Mouse (Mus musculus) intestine, embryonic 14.5 days (tissue): Measurements from ENCODE around the gene Tmc2. TPM values are rescaled to one million over a fixed set of nuclear protein-coding genes. Genes with fewer than 3 reads are reported as not detected.

Experiments used
- ATAC-seq: fragments of 200-750 bp; cut with Nextera tagmentation; replicated peaks from 2 replicates; pipeline ENCODE4 v1.8.0; 2017; ENCODE audit warnings: low read depth, moderate number of reproducible peaks, moderate TSS enrichment, moderate library complexity; ENCODE audit not compliant: low FRiP score, low TSS enrichment
- DNase-seq: peaks from one replicate; pipeline ENCODE4 v3.0.0-alpha.2; 2018; ENCODE audit warnings: low spot score
- H3K27ac ChIP-seq: fragments of 300-500 bp; sonication (generic); 2 replicates; pipeline ENCODE4 v1.5.1; 2014; ENCODE audit warnings: low read depth, mild to moderate bottlenecking, control low read depth
- H3K27me3 ChIP-seq: fragments of 300-500 bp; sonication (generic); replicated peaks from 2 replicates; pipeline ENCODE4 v1.6.1; 2014; ENCODE audit warnings: low read length, control low read depth; ENCODE audit not compliant: control insufficient read depth, insufficient read depth
- H3K36me3 ChIP-seq: fragments of 300-500 bp; sonication (generic); 2 replicates; pipeline ENCODE4 v1.6.1; 2014; ENCODE audit warnings: low read length, control low read depth; ENCODE audit not compliant: control insufficient read depth, insufficient read depth
- H3K4me1 ChIP-seq: fragments of 300-500 bp; sonication (generic); replicated peaks from 2 replicates; pipeline ENCODE4 v1.6.1; 2014; ENCODE audit warnings: low read length, control low read depth, mixed read lengths; ENCODE audit not compliant: control insufficient read depth, insufficient read depth
- H3K4me2 ChIP-seq: fragments of 300-500 bp; sonication (generic); 2 replicates; pipeline ENCODE4 v1.6.1; 2014; ENCODE audit warnings: low read length
- H3K4me3 ChIP-seq: fragments of 300-500 bp; sonication (generic); 2 replicates; pipeline ENCODE4 v1.5.1; 2014; ENCODE audit warnings: low read depth, low read length, control low read depth, mixed read lengths
- H3K9ac ChIP-seq: fragments of 300-500 bp; sonication (generic); 2 replicates; pipeline ENCODE4 v1.6.1; 2014; ENCODE audit warnings: mild to moderate bottlenecking, low read length
- H3K9me3 ChIP-seq: fragments of 300-500 bp; sonication (generic); 2 replicates; pipeline ENCODE4 v1.6.1; 2016; ENCODE audit warnings: low read length, control low read depth; ENCODE audit not compliant: control insufficient read depth
- WGBS: fragments of 180-500 bp; shearing (Covaris S2); extraction: QIAGEN DNeasy Blood & Tissue Kit; methylation state at CpG from one replicate; pipeline ENCODE4 v1.1.7; 2014; 5-methylcytosine and 5-hydroxymethylcytosine counted together
- polyA plus RNA-seq: library from polyadenylated mRNA; unstranded; fragments of >200 nt; fragmentation: Nextera tagmentation; extraction: Ambion mirVana; gene quantifications from 2 replicates; pipeline ENCODE4 v1.2.1, GENCODE M21; 2014

Gene Tmc2
- polyA plus RNA-seq, 1 experiment from 2014 or later = not detected

- H3K36me3 ChIP-seq = peaks cover 55% of the 10 kb centered on the region
Measured at GRCm38 (mm10) chr2:130167861-130168260, 27.1 kb upstream of the Tmc2 start.

GRCm38 (mm10) chr2:130171674-130172073 is 23.3 kb upstream of the Tmc2 start:
- Histone ChIP-seq H3K4me3 (no peak overlapping the region), H3K4me2 (no peak overlapping the region), H3K36me3 (peaks cover 91% of the 10 kb centered on the region), H3K9me3 (no peaks in the 10 kb centered on the region), H3K27me3 (no peaks in the 10 kb centered on the region), H3K27ac (no peak overlapping the region), H3K9ac (no peak overlapping the region), H3K4me1 (peaks cover 6% of the 10 kb centered on the region; the same call in 1 of the 2 replicates)
- DNase-seq (no peak), ATAC-seq (no peak)
- WGBS = 83% methylated on average over 2 of the region's 2 CpGs

More at GRCm38 (mm10) chr2:130167861-130168260, 27.1 kb upstream of the Tmc2 start:
- H3K9ac ChIP-seq = no peak overlapping the region
- no peak overlapping the region for H3K4me2 ChIP-seq
- WGBS = 56% methylated on average over 3 of the region's 3 CpGs
- ATAC-seq (no peak), DNase-seq (peak; percentile 72)
- no peaks in the 10 kb centered on the region for H3K27me3 ChIP-seq
- no peaks in the 10 kb centered on the region for H3K4me1 ChIP-seq
- H3K9me3 ChIP-seq = no peaks in the 10 kb centered on the region
- no peak overlapping the region for H3K4me3 ChIP-seq
- H3K27ac ChIP-seq = no peak overlapping the region

- Histone ChIP-seq H3K4me1 (peaks cover 19% of the 10 kb centered on the region), H3K36me3 (peaks cover 54% of the 10 kb centered on the region), H3K4me2 (peak overlapping the region; percentile 92), H3K27ac (no peak overlapping the region), H3K9ac (no peak overlapping the region), H3K27me3 (no peaks in the 10 kb centered on the region), H3K4me3 (peak overlapping the region; percentile 99; the same call in 1 of the 2 replicates), H3K9me3 (no peaks in the 10 kb centered on the region)
- WGBS = 65% methylated on average over 8 of the region's 8 CpGs
- ATAC-seq (no peak), DNase-seq (no peak)
Measured at GRCm38 (mm10) chr2:130176820-130177219, 18.2 kb upstream of the Tmc2 start.

GRCm38 (mm10) chr2:130178381-130178705 is 16.7 kb upstream of the Tmc2 start:
- peaks cover 39% of the 10 kb centered on the region for H3K36me3 ChIP-seq
- no peak for DNase-seq
- peak overlapping the region; percentile 100 for H3K9ac ChIP-seq
- peak overlapping the region; percentile 92 for H3K4me2 ChIP-seq
- H3K27ac ChIP-seq = peak overlapping the region; percentile 95
- no peak for ATAC-seq
- no peaks in the 10 kb centered on the region for H3K27me3 ChIP-seq
- H3K4me1 ChIP-seq = peaks cover 19% of the 10 kb centered on the region
- H3K9me3 ChIP-seq = no peaks in the 10 kb centered on the region
- peak overlapping the region; percentile 99 for H3K4me3 ChIP-seq
- 0% methylated on average over 11 of the region's 11 CpGs for WGBS

GRCm38 (mm10) chr2:130178706-130179506 is 16.1 kb upstream of the Tmc2 start, which contains the start of gene Snrpb:
Gene Snrpb (minus strand): TSS chr2:130179403.
- peak within 1 kb of the TSS; percentile 100 for H3K9ac ChIP-seq
- DNase-seq = peak; percentile 93
- no peaks in the 10 kb centered on the region for H3K9me3 ChIP-seq
- no peaks in the 10 kb centered on the region for H3K27me3 ChIP-seq
- ATAC-seq = peak; percentile 88
- H3K36me3 ChIP-seq = peaks cover 33% of the 10 kb centered on the region
- H3K4me3 ChIP-seq = peak within 1 kb of the TSS; percentile 99
- under 1% methylated on average over 72 of the region's 81 CpGs for WGBS
- peak within 1 kb of the TSS; percentile 92 for H3K4me2 ChIP-seq
- H3K27ac ChIP-seq = peak within 1 kb of the TSS; percentile 95
- H3K4me1 ChIP-seq = peaks cover 19% of the 10 kb centered on the region

- H3K36me3 ChIP-seq = peaks cover 26% of the 10 kb centered on the region
- 1% methylated on average over 15 of the region's 15 CpGs for WGBS
- peaks cover 19% of the 10 kb centered on the region for H3K4me1 ChIP-seq
- peak overlapping the region; percentile 99 for H3K4me3 ChIP-seq
- peak overlapping the region; percentile 92 for H3K4me2 ChIP-seq
- ATAC-seq = peak; percentile 73
- H3K27ac ChIP-seq = peak overlapping the region; percentile 95
- no peaks in the 10 kb centered on the region for H3K27me3 ChIP-seq
- no peak for DNase-seq
- H3K9ac ChIP-seq = peak overlapping the region; percentile 100
- no peaks in the 10 kb centered on the region for H3K9me3 ChIP-seq
Measured at GRCm38 (mm10) chr2:130179507-130180019, 15.4 kb upstream of the Tmc2 start.

- no peaks in the 10 kb centered on the region for H3K27me3 ChIP-seq
- no peak overlapping the region for H3K27ac ChIP-seq
- no peaks in the 10 kb centered on the region for H3K36me3 ChIP-seq
- 88% methylated on average over 12 of the region's 12 CpGs for WGBS
- no peak for ATAC-seq
- no peaks in the 10 kb centered on the region for H3K4me1 ChIP-seq
- H3K4me2 ChIP-seq = no peak overlapping the region
- no peaks in the 10 kb centered on the region for H3K9me3 ChIP-seq
- no peak overlapping the region for H3K9ac ChIP-seq
- no peak overlapping the region for H3K4me3 ChIP-seq
- DNase-seq = no peak
Measured at GRCm38 (mm10) chr2:130188391-130188790, 6.6 kb upstream of the Tmc2 start.

- H3K36me3 ChIP-seq = no peaks in the 10 kb centered on the region
- no peak overlapping the region for H3K27ac ChIP-seq
- no peaks in the 10 kb centered on the region for H3K4me1 ChIP-seq
- no peak overlapping the region for H3K4me3 ChIP-seq
- H3K9me3 ChIP-seq = no peaks in the 10 kb centered on the region
- no peak overlapping the region for H3K9ac ChIP-seq
- H3K4me2 ChIP-seq = no peak overlapping the region
- ATAC-seq = no peak
- WGBS = 80% methylated on average over 5 of the region's 5 CpGs
- no peak for DNase-seq
- no peaks in the 10 kb centered on the region for H3K27me3 ChIP-seq
Measured at GRCm38 (mm10) chr2:130200961-130201360, 6.0 kb downstream of the Tmc2 start.
